Mouse (Mus musculus) spleen, adult 12 weeks (tissue): ENCODE data around the gene Azgp1.
"Not testable (repeated sequence)": the region's sequence is repeated elsewhere in the genome, so short reads cannot be mapped to it uniquely, and the experiment has no call there.

Experiments
- DNase-seq: peaks from one replicate; pipeline ENCODE4 v3.0.0; 2022; ENCODE audit warnings: low spot score

The Azgp1 gene

GRCm38 (mm10) chr5:137981300-137981699, at the start of gene Azgp1:
Azgp1 (plus strand) TSS chr5:137981520.
- no peak for DNase-seq

- not testable (repeated sequence) for DNase-seq
Measured at GRCm38 (mm10) chr5:137933934-137934333, 47.4 kb upstream of the Azgp1 start.

DNA sequence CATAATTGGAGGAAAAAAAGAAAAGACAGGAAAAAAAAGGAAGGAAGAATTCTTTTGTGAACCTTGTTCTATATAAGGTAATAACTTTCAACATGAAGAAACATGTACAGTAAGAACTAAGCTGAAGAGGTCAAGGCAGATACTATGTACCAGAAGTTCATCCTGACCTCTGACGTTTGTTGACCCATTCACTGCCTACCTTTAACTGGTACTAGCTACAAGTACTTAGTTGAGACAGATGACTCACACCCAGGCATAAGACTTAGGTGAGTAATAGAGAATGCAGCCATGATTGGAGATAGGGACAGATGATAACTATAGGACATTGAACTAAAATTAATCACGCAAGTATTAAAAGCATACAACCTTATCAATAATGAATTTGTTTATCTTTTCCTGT, 44.8 kb upstream of the Azgp1 start:
- no peak for DNase-seq

- DNase-seq, result no peak
Measured at GRCm38 (mm10) chr5:137937238-137937637, 44.1 kb upstream of the Azgp1 start.

DNA sequence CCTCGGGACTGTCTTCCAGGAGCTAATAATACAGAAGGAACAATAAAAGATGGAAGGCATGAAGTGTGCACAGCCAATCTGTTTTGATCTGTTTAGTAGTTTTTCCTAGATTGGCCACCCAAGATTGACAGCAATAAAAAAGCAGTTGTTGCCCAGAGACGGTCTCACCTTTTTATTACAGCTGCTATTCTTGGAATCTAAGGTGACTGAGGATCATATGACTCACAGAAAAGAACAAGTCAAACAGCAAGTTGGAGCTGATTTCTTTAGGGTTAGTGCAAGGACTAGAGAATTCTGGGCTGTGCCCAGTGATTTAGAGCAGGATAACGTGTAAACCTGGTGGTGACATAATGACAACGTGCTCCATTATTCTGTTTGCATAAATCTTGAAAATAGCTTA, 40.4 kb upstream of the Azgp1 start:
- no peak for DNase-seq

GRCm38 (mm10) chr5:137943133-137943532, 38.2 kb upstream of the Azgp1 start:
- DNase-seq, result no peak

GRCm38 (mm10) chr5:137947303-137947702, 34.0 kb upstream of the Azgp1 start:
- no peak for DNase-seq

DNA sequence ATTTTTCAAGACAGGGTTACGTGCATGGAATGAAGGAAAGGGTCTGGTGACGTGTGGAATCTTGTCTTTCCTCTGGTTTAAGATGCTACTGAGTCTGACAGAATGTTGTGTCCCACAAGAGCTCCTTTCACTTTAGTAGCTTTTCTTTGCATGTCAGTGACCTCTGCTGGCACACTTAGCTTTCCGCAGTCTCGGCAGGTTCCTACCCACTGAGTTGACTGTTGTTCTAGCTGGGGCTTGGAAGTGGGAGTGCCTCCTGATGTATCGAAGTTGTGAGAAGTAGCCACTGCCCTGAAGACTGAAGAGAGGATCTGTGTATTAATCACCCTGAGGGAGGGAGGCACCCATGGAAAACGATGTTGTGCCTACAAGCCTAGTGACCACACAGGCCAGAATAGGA, 30.1 kb upstream of the Azgp1 start:
- no peak for DNase-seq

- DNase-seq, result no peak
Measured at GRCm38 (mm10) chr5:137956404-137956803, 24.9 kb upstream of the Azgp1 start.

DNA sequence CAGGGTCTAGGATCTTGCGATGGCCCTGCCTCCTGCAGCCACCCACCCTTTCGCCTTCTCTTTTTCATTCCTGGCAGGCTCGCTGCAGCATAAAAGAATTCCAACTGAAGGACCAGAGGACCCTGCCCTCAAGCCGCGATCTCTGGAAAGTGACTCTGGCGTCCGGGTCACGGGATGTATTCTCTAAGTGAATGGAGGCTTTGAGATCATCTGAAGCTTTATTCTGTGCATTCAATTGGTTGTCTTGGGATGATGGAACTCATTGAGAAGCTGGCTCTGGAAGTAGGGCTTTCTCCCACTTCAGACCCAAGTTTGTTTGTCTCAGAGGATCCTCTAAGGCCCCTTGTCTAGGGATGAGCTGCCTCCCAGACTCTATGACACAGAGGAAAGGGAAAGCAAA, 18.4 kb upstream of the Azgp1 start, which contains the start of gene Gjc3:
Gjc3 (minus strand) TSS at position 154 of the 400 bp plus-strand sequence.
- no peak for DNase-seq

DNA sequence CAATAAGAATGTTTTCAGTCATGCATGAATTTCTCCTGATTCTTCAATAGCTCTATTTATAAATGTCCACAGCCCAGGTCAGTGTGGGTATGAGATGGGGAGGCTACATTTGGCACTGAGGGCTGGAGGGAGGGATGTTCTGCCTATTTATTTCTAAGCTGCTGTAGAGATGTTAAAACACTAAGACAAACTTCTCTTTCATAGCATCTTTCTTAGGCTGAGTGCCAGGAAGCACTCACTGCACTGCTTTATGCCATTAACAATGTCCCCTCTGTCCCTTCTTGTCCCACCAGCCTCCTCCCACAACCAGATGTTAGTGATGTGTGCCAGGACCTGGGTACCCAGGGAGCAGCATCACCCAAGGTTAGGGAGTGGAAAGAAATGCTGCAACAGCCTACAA, 14.8 kb upstream of the Azgp1 start:
- no peak for DNase-seq

DNA sequence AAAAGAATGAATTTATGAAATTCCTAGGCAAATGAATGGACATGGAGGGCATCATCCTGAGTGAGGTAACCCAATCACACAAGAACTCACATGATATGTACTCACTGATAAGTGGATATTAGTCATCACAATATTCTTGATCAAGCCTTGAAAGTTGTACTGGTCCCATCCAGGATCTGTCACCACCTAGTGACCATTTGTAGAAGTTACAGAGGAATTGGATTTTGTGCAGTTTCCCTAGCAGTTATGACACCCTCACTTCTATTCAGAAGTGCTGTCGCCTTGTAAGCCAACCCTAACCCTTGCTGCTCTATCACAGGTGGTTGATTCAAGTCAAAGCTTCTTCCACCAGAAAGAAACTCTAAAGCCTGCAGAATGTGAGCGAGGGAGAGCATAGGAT, 8.2 kb upstream of the Azgp1 start:
- DNase-seq, result no peak

- no peak for DNase-seq
Measured at GRCm38 (mm10) chr5:137973738-137974137, 7.6 kb upstream of the Azgp1 start.

GRCm38 (mm10) chr5:137974724-137975123, 6.6 kb upstream of the Azgp1 start:
- DNase-seq, result no peak

- DNase-seq, result no peak
Measured at GRCm38 (mm10) chr5:137975434-137975833, 5.9 kb upstream of the Azgp1 start.

- no peak for DNase-seq
Measured at GRCm38 (mm10) chr5:137977291-137977690, 4.0 kb upstream of the Azgp1 start.

GRCm38 (mm10) chr5:137979081-137979480, 2.2 kb upstream of the Azgp1 start:
- DNase-seq, result no peak

- no peak for DNase-seq
Measured at GRCm38 (mm10) chr5:137986351-137986750, 5.0 kb downstream of the Azgp1 start.

- DNase-seq, result no peak
Measured at GRCm38 (mm10) chr5:138009437-138009836, 28.1 kb downstream of the Azgp1 start.

DNA sequence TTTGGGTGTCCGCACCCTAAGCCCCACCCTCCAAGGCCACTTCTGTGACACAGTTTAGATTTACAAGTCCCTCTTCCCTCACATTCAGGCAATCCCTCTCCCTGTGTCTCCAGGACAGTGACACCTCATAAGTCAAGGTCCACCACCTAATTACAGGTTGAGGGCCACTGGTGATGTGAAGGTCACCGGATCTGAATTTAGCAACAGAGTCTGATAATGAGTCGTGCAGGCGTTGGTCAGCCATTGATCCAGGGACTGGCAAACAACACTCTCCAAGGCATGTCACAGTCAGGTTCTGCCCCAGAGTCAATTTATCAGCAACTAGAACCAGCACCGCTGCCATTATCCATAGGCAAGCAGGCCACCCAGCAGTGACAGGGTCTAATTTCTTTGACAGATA, 31.1 kb downstream of the Azgp1 start:
- no peak for DNase-seq

DNA sequence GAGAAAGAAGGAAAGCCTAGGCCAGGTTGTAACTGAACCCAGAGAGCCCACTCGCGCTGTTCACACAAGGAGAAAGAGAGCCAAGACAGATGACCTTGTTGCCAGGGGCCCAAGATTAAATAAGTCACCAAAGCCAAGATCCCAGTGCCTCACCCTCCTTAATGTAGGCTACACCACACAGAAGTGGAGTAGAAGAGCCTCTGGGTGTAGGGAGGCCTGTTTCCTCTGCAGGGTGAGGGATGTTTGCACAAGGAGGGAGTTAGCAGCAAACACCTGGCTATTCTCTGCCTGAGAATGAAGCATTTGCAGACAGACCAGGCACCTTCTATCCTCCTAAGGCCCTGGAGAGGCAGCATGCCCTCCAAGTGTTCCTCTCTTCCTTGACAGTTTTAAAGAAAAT, 35.2 kb downstream of the Azgp1 start:
- no peak for DNase-seq

GRCm38 (mm10) chr5:138016997-138017396, 35.7 kb downstream of the Azgp1 start:
- DNase-seq, result no peak

GRCm38 (mm10) chr5:138019577-138019976, 38.3 kb downstream of the Azgp1 start:
- DNase-seq, result not testable (repeated sequence)

DNA sequence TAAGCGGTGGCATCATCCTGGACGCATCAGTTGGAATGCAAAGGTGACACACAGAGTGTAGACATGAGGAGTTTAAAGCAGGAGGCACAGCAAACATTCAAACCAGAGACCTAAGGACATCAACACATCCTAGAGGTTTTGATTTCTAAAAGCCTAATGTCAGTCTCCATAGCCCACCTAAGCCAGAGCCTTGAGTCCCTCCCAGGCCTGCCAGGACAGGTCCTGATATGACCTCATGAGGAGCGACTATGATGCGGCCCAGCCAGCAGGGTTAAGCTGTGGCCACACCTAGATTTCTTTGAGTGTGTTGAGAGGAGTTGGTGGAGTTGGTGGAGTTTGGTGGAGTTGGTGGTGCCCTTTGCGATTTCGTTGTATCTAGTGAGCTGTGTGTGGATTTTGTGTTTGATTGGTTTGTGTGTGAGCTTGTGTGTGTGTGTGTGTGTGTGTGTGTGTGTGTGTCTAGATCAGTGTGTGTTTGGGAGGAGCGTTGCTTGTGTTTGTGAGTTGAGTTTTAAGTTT, 39.7 kb downstream of the Azgp1 start, which contains the start of the genes Smok3a and Smok3b:
Smok3a (plus strand) TSS at position 301 of the 519 bp plus-strand sequence.
Smok3b (plus strand) TSS at position 469 of the 519 bp plus-strand sequence.
- not testable (repeated sequence) for DNase-seq
